Mouse (Mus musculus): ENCODE measurements around the gene Kcnc2. TPM values are rescaled to one million over a fixed set of nuclear protein-coding genes. Genes with fewer than 3 reads are reported as not detected.

The Kcnc2 gene
- total RNA-seq, 1 experiment = 0.58 TPM

GRCm38 (mm10) chr10:112378465-112378864 is 107.5 kb downstream of the Kcnc2 start:
- in situ Hi-C loops (cut with MboI; ENCODE audit: low sequenced_read_pairs in 2 of 2, unreplicated experiment in 2 of 2) = no loop called here

GRCm38 (mm10) chr10:112380590-112380989 is 109.7 kb downstream of the Kcnc2 start:
- DNase-seq (ENCODE audit: low read depth, low spot score) = no peak
- no peak overlapping the region for H3K27ac ChIP-seq (ENCODE audit: insufficient read depth, low read depth, low read length, poor library complexity, severe bottlenecking)
- in situ Hi-C loops (cut with MboI; ENCODE audit: low sequenced_read_pairs in 2 of 2, unreplicated experiment in 2 of 2) = no loop called here
- H3K36me3 ChIP-seq (ENCODE audit: control insufficient read depth, insufficient read depth, low read length, poor library complexity, severe bottlenecking) = no peaks in the 10 kb centered on the region
- TF ChIP-seq ZNF384 (IDR thresholded peaks at IDR 0.05; ENCODE audit: low read depth, low read length) (no peak), HCFC1 (IDR thresholded peaks at IDR 0.05; ENCODE audit: borderline replicate concordance, insufficient read depth, low read length) (no peak), CHD2 (IDR thresholded peaks at IDR 0.05; ENCODE audit: low read depth, low read length) (no peak), MAFK (IDR thresholded peaks at IDR 0.05; ENCODE audit: insufficient read depth, low read depth, low read length) (no peak), ZC3H11A (IDR thresholded peaks at IDR 0.05; ENCODE audit: borderline replicate concordance, low read depth, low read length) (no peak)
- no peak overlapping the region for H3K9ac ChIP-seq (ENCODE audit: insufficient read depth, low read depth, low read length, poor library complexity, severe bottlenecking)
- H3K9me3 ChIP-seq (ENCODE audit: control insufficient read depth, insufficient read depth, low read depth, low read length) = no peaks in the 10 kb centered on the region
- no peak overlapping the region for H3K4me3 ChIP-seq (ENCODE audit: insufficient read depth in 1 of 2, low read depth in 1 of 2, low read length in 2 of 2, poor library complexity in 1 of 2, severe bottlenecking in 1 of 2)
- peaks cover 0 to 4% of the 10 kb centered on the region in 2 experiments; a peak in 1 of 4 replicates for H3K4me1 ChIP-seq (ENCODE audit: control insufficient read depth in 2 of 2, insufficient read depth in 2 of 2, low read length in 2 of 2, poor library complexity in 1 of 2)

More at GRCm38 (mm10) chr10:112378465-112378864, 107.5 kb downstream of the Kcnc2 start:
- no peak overlapping the region for H3K27ac ChIP-seq (ENCODE audit: insufficient read depth, low read depth, low read length, poor library complexity, severe bottlenecking)
- no peak for DNase-seq (ENCODE audit: low read depth, low spot score)
- H3K9me3 ChIP-seq (ENCODE audit: control insufficient read depth, insufficient read depth, low read depth, low read length) = no peaks in the 10 kb centered on the region
- no peak overlapping the region for H3K4me3 ChIP-seq (ENCODE audit: insufficient read depth in 1 of 2, low read depth in 1 of 2, low read length in 2 of 2, poor library complexity in 1 of 2, severe bottlenecking in 1 of 2)
- H3K4me1 ChIP-seq (ENCODE audit: control insufficient read depth in 2 of 2, insufficient read depth in 2 of 2, low read length in 2 of 2, poor library complexity in 1 of 2) = peaks cover 0 to 2% of the 10 kb centered on the region in 2 experiments; a peak in 1 of 4 replicates
- TF ChIP-seq MAFK (IDR thresholded peaks at IDR 0.05; ENCODE audit: insufficient read depth, low read depth, low read length) (no peak), ZNF384 (IDR thresholded peaks at IDR 0.05; ENCODE audit: low read depth, low read length) (no peak), HCFC1 (IDR thresholded peaks at IDR 0.05; ENCODE audit: borderline replicate concordance, insufficient read depth, low read length) (no peak), CHD2 (IDR thresholded peaks at IDR 0.05; ENCODE audit: low read depth, low read length) (no peak), ZC3H11A (IDR thresholded peaks at IDR 0.05; ENCODE audit: borderline replicate concordance, low read depth, low read length) (no peak)
- no peaks in the 10 kb centered on the region for H3K36me3 ChIP-seq (ENCODE audit: control insufficient read depth, insufficient read depth, low read length, poor library complexity, severe bottlenecking)
- H3K9ac ChIP-seq (ENCODE audit: insufficient read depth, low read depth, low read length, poor library complexity, severe bottlenecking) = no peak overlapping the region

DNA sequence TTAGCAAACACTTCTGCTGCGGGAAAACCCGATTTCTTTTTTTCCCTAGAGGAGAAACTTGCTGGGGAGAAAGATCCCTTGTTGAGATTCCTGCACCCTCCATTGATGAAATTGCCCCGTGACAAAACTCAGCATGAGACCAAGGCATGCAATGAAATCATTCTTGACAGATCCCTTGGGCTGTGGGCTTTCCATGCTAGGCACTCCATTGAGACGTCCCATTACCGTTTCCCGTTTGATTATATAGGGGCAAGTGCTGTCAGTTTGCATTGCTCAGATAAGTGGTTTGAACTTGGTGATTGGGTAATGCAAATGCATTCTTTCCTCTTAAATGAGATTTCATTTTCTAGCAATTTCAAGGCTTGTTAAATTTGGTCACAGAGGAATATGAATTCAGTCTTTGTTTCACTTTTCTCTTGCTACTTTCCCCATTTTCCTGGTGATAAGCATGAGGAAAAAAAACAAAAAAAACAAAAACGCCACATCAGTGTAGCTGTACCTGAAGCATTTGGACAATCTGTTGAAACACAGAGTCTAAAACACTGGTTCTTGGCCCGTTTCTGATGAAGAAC is 123.6 kb downstream of the Kcnc2 start:
- Histone ChIP-seq H3K9me3 (ENCODE audit: control insufficient read depth, insufficient read depth, low read depth, low read length) (no peaks in the 10 kb centered on the region), H3K36me3 (ENCODE audit: control insufficient read depth, insufficient read depth, low read length, poor library complexity, severe bottlenecking) (no peaks in the 10 kb centered on the region), H3K27ac (ENCODE audit: insufficient read depth, low read depth, low read length, poor library complexity, severe bottlenecking) (no peak overlapping the region), H3K4me1 (ENCODE audit: control insufficient read depth in 2 of 2, insufficient read depth in 2 of 2, low read length in 2 of 2, poor library complexity in 1 of 2) (no peaks in the 10 kb centered on the region), H3K9ac (ENCODE audit: insufficient read depth, low read depth, low read length, poor library complexity, severe bottlenecking) (no peak overlapping the region), H3K4me3 (ENCODE audit: insufficient read depth in 1 of 2, low read depth in 1 of 2, low read length in 2 of 2, poor library complexity in 1 of 2, severe bottlenecking in 1 of 2) (no peak overlapping the region)
- no peak for TF ChIP-seq ZC3H11A (IDR thresholded peaks at IDR 0.05; ENCODE audit: borderline replicate concordance, low read depth, low read length)
- no peak for TF ChIP-seq ZNF384 (IDR thresholded peaks at IDR 0.05; ENCODE audit: low read depth, low read length)
- no peak for TF ChIP-seq HCFC1 (IDR thresholded peaks at IDR 0.05; ENCODE audit: borderline replicate concordance, insufficient read depth, low read length)
- no peak for DNase-seq (ENCODE audit: low read depth, low spot score)
- in situ Hi-C loops (cut with MboI; ENCODE audit: low sequenced_read_pairs in 2 of 2, unreplicated experiment in 2 of 2) = no loop called here

GRCm38 (mm10) chr10:112397194-112397593 is 126.3 kb downstream of the Kcnc2 start:
- Histone ChIP-seq H3K4me1 (ENCODE audit: control insufficient read depth in 2 of 2, insufficient read depth in 2 of 2, low read length in 2 of 2, poor library complexity in 1 of 2) (peaks cover 2% of the 10 kb centered on the region in 2 experiments; a peak in 1 of 4 replicates), H3K36me3 (ENCODE audit: control insufficient read depth, insufficient read depth, low read length, poor library complexity, severe bottlenecking) (no peaks in the 10 kb centered on the region), H3K9ac (ENCODE audit: insufficient read depth, low read depth, low read length, poor library complexity, severe bottlenecking) (no peak overlapping the region), H3K27ac (ENCODE audit: insufficient read depth, low read depth, low read length, poor library complexity, severe bottlenecking) (no peak overlapping the region), H3K9me3 (ENCODE audit: control insufficient read depth, insufficient read depth, low read depth, low read length) (no peaks in the 10 kb centered on the region), H3K4me3 (ENCODE audit: insufficient read depth in 1 of 2, low read depth in 1 of 2, low read length in 2 of 2, poor library complexity in 1 of 2, severe bottlenecking in 1 of 2) (no peak overlapping the region)
- DNase-seq (ENCODE audit: low read depth, low spot score) = peak; percentile 31
- in situ Hi-C loops (cut with MboI; ENCODE audit: low sequenced_read_pairs in 2 of 2, unreplicated experiment in 2 of 2) = no loop called here
- 0 out of 2 replicates have a peak, but pooled peaks have one; percentile 12 for TF ChIP-seq MAFK (IDR thresholded peaks at IDR 0.05; ENCODE audit: insufficient read depth, low read depth, low read length)
- TF ChIP-seq ZC3H11A (IDR thresholded peaks at IDR 0.05; ENCODE audit: borderline replicate concordance, low read depth, low read length) = peak; percentile 51
- peak; percentile 48; the same call in 1 of the 2 replicates for TF ChIP-seq ZNF384 (IDR thresholded peaks at IDR 0.05; ENCODE audit: low read depth, low read length)
- no peak for TF ChIP-seq CHD2 (IDR thresholded peaks at IDR 0.05; ENCODE audit: low read depth, low read length)
- no peak for TF ChIP-seq HCFC1 (IDR thresholded peaks at IDR 0.05; ENCODE audit: borderline replicate concordance, insufficient read depth, low read length)
